Mouse (Mus musculus) limb, embryonic 12.5 days (tissue): ENCODE measurements around the gene Clcn2. TPM values are rescaled to one million over a fixed set of nuclear protein-coding genes. Genes with fewer than 3 reads are reported as not detected.
A peak's percentile ranks its signal among the peaks of the same experiment; 100 is the strongest.

Source experiments
- ATAC-seq: fragments of 200-750 bp; cut with Nextera tagmentation; 2 replicates; pipeline ENCODE4 v1.8.0; 2017; ENCODE audit warnings: low read depth, moderate TSS enrichment; ENCODE audit not compliant: insufficient number of reproducible peaks, insufficient read depth, low FRiP score, low TSS enrichment
- H3K27ac ChIP-seq: fragments of 300-500 bp; sonication (generic); 2 replicates; pipeline ENCODE4 v1.5.1; 2016; ENCODE audit warnings: mild to moderate bottlenecking, moderate library complexity
- H3K27me3 ChIP-seq: fragments of 300-500 bp; sonication (generic); 2 replicates; pipeline ENCODE4 v1.6.1; 2016; ENCODE audit warnings: mild to moderate bottlenecking, moderate library complexity
- H3K36me3 ChIP-seq: fragments of 300-500 bp; sonication (generic); 2 replicates; pipeline ENCODE4 v1.6.1; 2016; ENCODE audit warnings: mild to moderate bottlenecking, moderate library complexity
- H3K4me1 ChIP-seq: fragments of 300-500 bp; sonication (generic); replicated peaks from 2 replicates; pipeline ENCODE4 v1.6.1; 2016
- H3K4me2 ChIP-seq: fragments of 300-500 bp; sonication (generic); 2 replicates; pipeline ENCODE4 v1.6.1; 2016; ENCODE audit warnings: mild to moderate bottlenecking, moderate library complexity
- H3K4me3 ChIP-seq: fragments of 300-500 bp; sonication (generic); replicated peaks from 2 replicates; pipeline ENCODE4 v1.5.1; 2016; ENCODE audit warnings: mild to moderate bottlenecking
- H3K9ac ChIP-seq: fragments of 300-500 bp; sonication (generic); replicated peaks from 2 replicates; pipeline ENCODE4 v1.6.1; 2016; ENCODE audit warnings: mild to moderate bottlenecking, moderate library complexity
- H3K9me3 ChIP-seq: fragments of 300-500 bp; sonication (generic); 2 replicates; pipeline ENCODE4 v1.6.1; 2016; ENCODE audit warnings: mild to moderate bottlenecking, moderate library complexity
- WGBS: fragments of 180-500 bp; shearing (Covaris S2); methylation state at CpG from one replicate; pipeline ENCODE4 v1.1.7; 2016; 5-methylcytosine and 5-hydroxymethylcytosine counted together
- polyA plus RNA-seq: library from polyadenylated mRNA; unstranded; fragments of >200 nt; fragmentation: Nextera tagmentation; extraction: Ambion mirVana; gene quantifications from 2 replicates; pipeline ENCODE4 v1.2.1, GENCODE M21; 2016

Gene Clcn2
- polyA plus RNA-seq, 1 experiment from 2014 or later: 31.1 TPM

DNA sequence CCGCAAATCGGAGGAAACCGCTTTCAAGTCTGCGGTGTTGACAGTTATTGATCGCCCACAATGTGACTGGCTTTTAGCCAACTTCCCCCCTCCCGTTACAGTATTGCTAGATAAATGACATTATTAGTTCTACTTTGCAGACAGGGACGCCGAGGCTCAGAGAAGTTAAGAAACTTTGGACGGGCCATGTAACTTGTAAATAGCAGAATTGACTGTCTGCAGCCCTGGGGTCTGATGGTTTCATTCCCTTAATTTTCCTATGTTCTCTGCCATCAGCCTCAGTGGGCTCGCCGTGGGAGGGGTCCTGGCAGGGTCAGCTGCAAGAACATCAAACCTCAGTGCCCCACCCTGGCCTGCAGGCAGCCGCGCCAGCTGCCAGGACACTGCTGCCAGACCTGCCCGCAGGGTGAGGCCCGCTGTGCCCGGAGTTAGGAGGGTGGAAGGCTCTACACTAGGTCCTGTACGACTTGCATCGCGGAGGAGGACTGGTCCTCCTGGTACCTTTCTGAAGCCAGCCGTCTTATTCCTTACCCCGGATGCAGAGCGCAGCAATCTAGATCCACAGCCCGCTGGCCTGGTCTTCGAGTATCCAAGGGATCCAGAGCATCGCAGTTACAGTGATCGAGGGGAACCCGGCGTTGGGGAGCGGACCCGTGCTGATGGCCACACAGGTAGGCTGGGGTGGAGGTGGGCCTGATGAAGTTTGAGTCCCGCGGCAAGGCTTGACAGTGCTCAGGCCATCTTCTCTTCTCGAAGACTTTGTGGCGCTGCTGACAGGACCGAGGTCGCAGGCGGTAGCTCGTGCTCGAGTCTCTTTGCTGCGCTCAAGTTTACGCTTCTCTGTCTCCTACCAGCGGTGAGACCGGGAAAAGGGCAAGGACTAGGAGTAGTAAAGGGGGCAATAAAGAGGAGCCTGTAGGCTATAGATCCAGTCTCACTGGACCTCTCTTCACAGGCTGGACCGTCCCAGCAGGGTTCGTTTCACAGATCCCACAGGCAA lies 16.5 kb upstream of the Clcn2 start, which contains the start of gene Thpo:
Gene Thpo (minus strand): TSS at position 781 of the 1,000 bp plus-strand sequence.
- ATAC-seq: no peak
- Histone ChIP-seq H3K4me2 (peak within 1 kb of the TSS; percentile 99), H3K4me3 (peak within 1 kb of the TSS; percentile 72), H3K9me3 (no peaks in the 10 kb centered on the region), H3K9ac (peak within 1 kb of the TSS; percentile 78), H3K4me1 (peaks cover 32% of the 10 kb centered on the region), H3K27ac (0 out of 2 replicates have a peak within 1 kb of the TSS, but pooled peaks have one; percentile 75), H3K27me3 (peaks cover 61% of the 10 kb centered on the region), H3K36me3 (peaks cover 12% of the 10 kb centered on the region; the same call in 1 of the 2 replicates)
- WGBS: 2% methylated on average over 45 of the region's 45 CpGs

DNA sequence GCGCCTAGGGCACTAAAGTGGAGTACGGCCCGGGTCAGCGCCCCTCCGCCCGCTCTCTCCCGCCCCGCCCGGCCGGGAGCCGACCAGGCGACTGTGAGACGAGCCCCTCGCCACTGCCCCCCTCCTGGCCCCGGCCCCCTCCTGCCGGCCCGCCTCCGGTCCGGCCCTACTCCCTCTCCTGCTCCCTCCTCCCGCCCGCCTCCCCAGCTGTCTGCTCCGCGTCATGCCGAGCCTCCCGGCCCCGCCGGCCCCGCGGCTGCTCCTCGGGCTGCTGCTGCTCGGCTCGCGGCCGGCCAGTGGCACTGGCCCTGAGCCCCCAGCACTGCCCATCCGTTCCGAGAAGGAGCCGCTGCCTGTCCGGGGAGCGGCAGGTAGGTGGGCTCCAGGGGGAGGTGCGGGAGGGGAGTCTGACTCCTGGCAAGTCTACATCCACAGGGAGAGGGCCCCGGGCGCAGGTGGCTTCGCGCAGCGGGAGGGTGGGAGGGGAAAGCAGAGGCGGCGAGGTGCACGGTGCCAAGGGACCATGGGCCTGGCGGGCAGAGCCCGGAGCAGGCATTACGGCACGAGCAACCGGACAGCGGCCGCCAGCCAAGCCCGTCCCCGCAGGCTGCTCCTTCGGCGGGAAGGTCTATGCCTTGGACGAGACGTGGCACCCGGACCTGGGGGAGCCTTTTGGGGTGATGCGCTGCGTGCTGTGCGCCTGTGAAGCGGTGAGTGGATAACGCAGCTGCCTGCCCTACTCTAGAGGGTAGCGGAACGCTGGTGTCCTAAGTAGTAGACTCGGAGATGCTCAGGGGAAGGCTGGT lies 15.6 kb upstream of the Clcn2 start, which contains the start of gene Chrd:
Gene Chrd (plus strand): TSS at position 203 of the 806 bp plus-strand sequence.
- Histone ChIP-seq H3K27me3 (peaks cover 56% of the 10 kb centered on the region), H3K27ac (peak within 1 kb of the TSS; percentile 75)
- ATAC-seq: peak; percentile 81

GRCm38 (mm10) chr16:20732251-20732924 lies 14.8 kb upstream of the Clcn2 start:
- Histone ChIP-seq H3K4me2 (peak overlapping the region; percentile 99), H3K4me3 (peak overlapping the region; percentile 72), H3K4me1 (peaks cover 32% of the 10 kb centered on the region), H3K27ac (peak overlapping the region; percentile 75), H3K27me3 (peaks cover 49% of the 10 kb centered on the region), H3K9me3 (no peaks in the 10 kb centered on the region), H3K9ac (peak overlapping the region; percentile 78), H3K36me3 (peaks cover 12% of the 10 kb centered on the region; the same call in 1 of the 2 replicates)
- peak; percentile 16; the same call in 1 of the 2 replicates for ATAC-seq
- under 1% methylated on average over 29 of the region's 30 CpGs for WGBS

More for the DNA sequence above, 15.6 kb upstream of the Clcn2 start, which contains the start of gene Chrd:
- peak within 1 kb of the TSS; percentile 78 for H3K9ac ChIP-seq
- H3K9me3 ChIP-seq: no peaks in the 10 kb centered on the region
- H3K4me1 ChIP-seq: peaks cover 32% of the 10 kb centered on the region
- peak within 1 kb of the TSS; percentile 99 for H3K4me2 ChIP-seq
- peak within 1 kb of the TSS; percentile 72 for H3K4me3 ChIP-seq
- WGBS: 1% methylated on average over 58 of the region's 70 CpGs
- H3K36me3 ChIP-seq: peaks cover 12% of the 10 kb centered on the region; the same call in 1 of the 2 replicates

DNA sequence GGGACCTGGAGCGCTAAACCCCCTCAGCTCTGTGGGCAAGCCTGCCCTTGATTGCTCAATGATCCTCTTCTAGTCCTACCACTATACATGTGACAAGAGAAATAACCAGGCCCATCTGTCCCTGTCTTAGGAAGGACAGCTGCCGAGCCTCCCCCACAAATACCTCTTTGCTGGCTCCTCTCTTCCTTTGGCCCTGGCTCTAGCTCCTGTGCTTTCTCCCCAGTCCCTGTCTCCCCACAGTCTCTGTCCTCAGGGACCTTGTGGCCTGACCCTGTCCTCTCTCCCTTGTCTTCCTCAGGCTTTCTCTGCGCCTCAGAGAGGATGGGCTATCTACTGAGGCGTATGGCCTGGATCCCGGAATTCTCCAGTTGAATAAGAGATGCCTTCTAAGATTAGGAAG lies 14.1 kb upstream of the Clcn2 start:
- ATAC-seq: no peak
- H3K4me3 ChIP-seq: no peak overlapping the region
- peaks cover 5% of the 10 kb centered on the region; the same call in 1 of the 2 replicates for H3K36me3 ChIP-seq
- 63% methylated on average over 5 of the region's 5 CpGs for WGBS
- no peaks in the 10 kb centered on the region for H3K9me3 ChIP-seq
- H3K27ac ChIP-seq: peak overlapping the region; percentile 75; the same call in 1 of the 2 replicates
- no peak overlapping the region for H3K4me2 ChIP-seq
- H3K27me3 ChIP-seq: peaks cover 48% of the 10 kb centered on the region
- peaks cover 32% of the 10 kb centered on the region for H3K4me1 ChIP-seq
- no peak overlapping the region for H3K9ac ChIP-seq

GRCm38 (mm10) chr16:20730293-20730711 lies 12.8 kb upstream of the Clcn2 start:
- Histone ChIP-seq H3K27ac (no peak overlapping the region), H3K9me3 (no peaks in the 10 kb centered on the region), H3K4me3 (no peak overlapping the region), H3K4me2 (no peak overlapping the region), H3K4me1 (peaks cover 34% of the 10 kb centered on the region), H3K36me3 (no peaks in the 10 kb centered on the region), H3K27me3 (peaks cover 35% of the 10 kb centered on the region), H3K9ac (no peak overlapping the region)
- no peak for ATAC-seq
- 32% methylated on average over 5 of the region's 5 CpGs for WGBS

DNA sequence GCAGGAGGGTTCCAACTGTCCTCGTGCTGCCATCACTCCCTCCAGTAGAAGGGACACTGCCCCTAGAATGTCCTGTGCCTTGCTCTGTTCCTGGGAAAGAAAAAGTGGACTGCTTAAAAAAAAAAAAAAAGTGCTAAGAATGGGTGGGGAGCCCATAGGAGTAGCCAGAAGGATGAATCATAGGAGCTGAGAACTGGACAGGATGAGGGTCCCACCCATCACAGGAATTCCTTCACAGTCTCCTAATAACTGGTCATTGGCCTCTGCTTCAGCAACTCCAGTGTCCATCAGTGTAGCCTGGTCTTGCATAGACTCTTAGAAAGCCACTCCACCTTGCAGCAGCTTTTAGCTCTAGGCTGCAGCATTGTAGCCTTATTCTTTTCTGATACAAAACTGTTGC lies 8.8 kb upstream of the Clcn2 start:
- Histone ChIP-seq H3K4me3 (no peak overlapping the region), H3K9ac (no peak overlapping the region), H3K9me3 (no peaks in the 10 kb centered on the region), H3K4me2 (no peak overlapping the region), H3K4me1 (peaks cover 23% of the 10 kb centered on the region), H3K27me3 (peaks cover 2% of the 10 kb centered on the region; the same call in 1 of the 2 replicates), H3K27ac (no peak overlapping the region), H3K36me3 (peaks cover 13% of the 10 kb centered on the region)
- no peak for ATAC-seq
- WGBS: 71% methylated on average over 1 of the region's 1 CpGs

DNA sequence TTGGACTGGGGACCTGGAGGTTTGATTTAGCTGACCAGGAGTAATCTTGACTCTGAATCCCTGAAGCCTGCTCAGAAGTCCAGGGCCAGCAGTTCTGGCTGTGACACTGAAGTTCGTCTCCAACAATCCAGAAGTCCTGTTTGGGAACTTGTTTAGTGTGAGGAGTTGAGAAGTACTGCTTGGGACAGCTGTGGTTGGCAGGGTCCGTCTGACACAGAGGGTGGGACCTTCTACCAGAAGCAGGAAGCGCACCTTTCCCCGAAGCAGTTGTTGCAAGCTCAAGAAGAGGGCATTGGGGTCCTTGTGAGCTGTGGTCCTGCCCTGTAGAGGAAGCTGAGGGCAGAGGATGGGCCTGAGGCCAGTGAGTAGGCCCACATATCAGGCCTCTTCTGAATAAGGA lies 8.2 kb upstream of the Clcn2 start:
- Histone ChIP-seq H3K4me3 (no peak overlapping the region), H3K4me2 (no peak overlapping the region), H3K27me3 (no peaks in the 10 kb centered on the region), H3K27ac (no peak overlapping the region), H3K36me3 (peaks cover 19% of the 10 kb centered on the region), H3K9me3 (no peaks in the 10 kb centered on the region), H3K4me1 (peaks cover 23% of the 10 kb centered on the region), H3K9ac (no peak overlapping the region)
- WGBS: 80% methylated on average over 4 of the region's 4 CpGs
- no peak for ATAC-seq

DNA sequence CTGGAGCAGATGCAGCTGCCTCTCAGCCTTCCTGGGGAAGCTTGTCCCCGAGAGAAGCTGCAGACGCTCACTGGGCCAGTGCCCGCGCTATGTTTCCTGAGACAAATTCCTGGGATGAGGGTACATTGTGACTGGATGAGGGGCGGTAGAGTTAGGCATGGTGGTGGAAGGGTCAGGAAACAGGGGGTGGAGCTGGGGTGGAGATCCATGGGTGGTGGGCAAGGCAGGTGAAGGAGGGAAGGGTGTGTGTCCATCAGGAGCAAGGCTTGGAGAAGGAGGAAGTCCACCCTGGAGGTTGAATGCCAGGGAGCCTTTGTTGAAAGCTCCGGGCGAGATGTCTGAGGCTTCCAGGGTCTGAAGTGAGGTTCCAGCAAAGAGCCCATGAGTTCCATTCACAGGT lies 7.8 kb upstream of the Clcn2 start:
- Histone ChIP-seq H3K27me3 (no peaks in the 10 kb centered on the region), H3K9ac (no peak overlapping the region), H3K4me3 (no peak overlapping the region), H3K27ac (no peak overlapping the region), H3K36me3 (peaks cover 23% of the 10 kb centered on the region), H3K4me1 (peaks cover 21% of the 10 kb centered on the region), H3K9me3 (no peaks in the 10 kb centered on the region), H3K4me2 (no peak overlapping the region)
- 66% methylated on average over 7 of the region's 7 CpGs for WGBS
- ATAC-seq: no peak

GRCm38 (mm10) chr16:20724338-20724748 lies 6.8 kb upstream of the Clcn2 start:
- Histone ChIP-seq H3K36me3 (peaks cover 31% of the 10 kb centered on the region), H3K9me3 (no peaks in the 10 kb centered on the region), H3K4me2 (no peak overlapping the region), H3K27me3 (no peaks in the 10 kb centered on the region), H3K4me3 (no peak overlapping the region), H3K9ac (no peak overlapping the region), H3K27ac (peak overlapping the region; percentile 56; the same call in 1 of the 2 replicates), H3K4me1 (peaks cover 15% of the 10 kb centered on the region)
- 27% methylated on average over 5 of the region's 5 CpGs for WGBS
- peak; percentile 65; the same call in 1 of the 2 replicates for ATAC-seq

- peaks cover 22% of the 10 kb centered on the region for H3K4me1 ChIP-seq
- H3K9me3 ChIP-seq: no peaks in the 10 kb centered on the region
- no peak overlapping the region for H3K27ac ChIP-seq
- H3K4me2 ChIP-seq: no peak overlapping the region
- 25% methylated on average over 4 of the region's 4 CpGs for WGBS
- no peak for ATAC-seq
- no peak overlapping the region for H3K9ac ChIP-seq
- H3K36me3 ChIP-seq: peaks cover 31% of the 10 kb centered on the region
- no peak overlapping the region for H3K4me3 ChIP-seq
- no peaks in the 10 kb centered on the region for H3K27me3 ChIP-seq
Observed at GRCm38 (mm10) chr16:20723247-20723646, 5.7 kb upstream of the Clcn2 start.
